Mouse (Mus musculus) liver, embryonic 16.5 days (tissue): ENCODE measurements around the gene Map3k4. TPM values are rescaled to one million over a fixed set of nuclear protein-coding genes. Genes with fewer than 3 reads are reported as not detected.

Source experiments
- ATAC-seq: fragments of 200-750 bp; cut with Nextera tagmentation; 2 replicates; pipeline ENCODE4 v1.8.0; 2017; ENCODE audit warnings: low read depth, mild to moderate bottlenecking, moderate number of reproducible peaks, moderate library complexity
- H3K27ac ChIP-seq: fragments of 300-500 bp; sonication (generic); 2 replicates; pipeline ENCODE4 v1.5.1; 2014; ENCODE audit warnings: mild to moderate bottlenecking, low read length
- H3K27me3 ChIP-seq: fragments of 300-500 bp; sonication (generic); 2 replicates; pipeline ENCODE4 v1.6.1; 2014; ENCODE audit warnings: low read depth, low read length, mixed read lengths; ENCODE audit not compliant: control insufficient read depth, insufficient read depth
- H3K36me3 ChIP-seq: fragments of 300-500 bp; sonication (generic); 2 replicates; pipeline ENCODE4 v1.6.1; 2014; ENCODE audit warnings: mild to moderate bottlenecking; ENCODE audit not compliant: control insufficient read depth, insufficient read depth
- H3K4me1 ChIP-seq: fragments of 300-500 bp; sonication (generic); 2 replicates; pipeline ENCODE4 v1.6.1; 2014; ENCODE audit warnings: low read depth, low read length, mixed read lengths; ENCODE audit not compliant: control insufficient read depth
- H3K4me2 ChIP-seq: fragments of 300-500 bp; sonication (generic); 2 replicates; pipeline ENCODE4 v1.6.1; 2014; ENCODE audit warnings: low read depth, low read length, mixed read lengths
- H3K4me3 ChIP-seq: fragments of 300-500 bp; sonication (generic); 2 replicates; pipeline ENCODE4 v1.5.1; 2014; ENCODE audit warnings: low read depth, mild to moderate bottlenecking, low read length
- H3K9ac ChIP-seq: fragments of 300-500 bp; sonication (generic); 2 replicates; pipeline ENCODE4 v1.6.1; 2014; ENCODE audit warnings: low read depth, low read length
- H3K9me3 ChIP-seq: fragments of 300-500 bp; sonication (generic); replicated peaks from 2 replicates; pipeline ENCODE4 v1.6.1; 2016; ENCODE audit warnings: low read length; ENCODE audit not compliant: control insufficient read depth
- WGBS: fragments of 180-500 bp; shearing (Covaris S2); extraction: QIAGEN DNeasy Blood & Tissue Kit; methylation state at CpG from one replicate; pipeline ENCODE4 v1.1.7; 2014; ENCODE audit not compliant: insufficient replicate concordance; 5-methylcytosine and 5-hydroxymethylcytosine counted together
- polyA plus RNA-seq: library from polyadenylated mRNA; unstranded; fragments of >200 nt; fragmentation: Nextera tagmentation; extraction: Ambion mirVana; gene quantifications from 2 replicates; pipeline ENCODE4 v1.2.1, GENCODE M21; 2015

Gene Map3k4
- polyA plus RNA-seq, 1 experiment from 2014 or later: 9.5 TPM

DNA sequence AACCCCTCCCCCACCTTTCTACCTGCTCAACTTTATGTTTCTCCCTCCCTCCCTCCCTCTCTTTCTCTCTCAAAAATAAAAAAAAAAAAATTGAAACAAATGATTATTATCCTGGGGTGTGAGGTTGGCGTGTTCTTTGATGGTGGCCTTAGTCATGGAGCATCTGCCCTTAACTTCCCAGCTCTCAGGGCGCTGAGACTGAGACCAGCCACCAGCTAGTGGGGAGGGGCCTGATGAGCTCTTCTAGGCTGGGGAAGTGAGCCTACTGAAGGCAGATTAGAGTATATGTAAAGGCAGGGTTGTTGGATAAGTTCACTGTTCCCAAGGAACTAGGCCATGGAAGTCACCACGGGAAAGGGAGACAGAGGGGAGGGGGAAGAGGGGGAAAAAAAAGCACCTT lies 114.3 kb downstream of the Map3k4 start:
- Histone ChIP-seq H3K4me1 (peaks cover 86% of the 10 kb centered on the region), H3K4me2 (peak overlapping the region; percentile 49), H3K27me3 (no peaks in the 10 kb centered on the region), H3K27ac (peak overlapping the region; percentile 100), H3K4me3 (no peak overlapping the region), H3K9ac (peak overlapping the region; percentile 78), H3K9me3 (no peaks in the 10 kb centered on the region), H3K36me3 (no peaks in the 10 kb centered on the region; the same call in 1 of the 2 replicates)
- no peak for ATAC-seq
- 37% methylated on average over 3 of the region's 3 CpGs for WGBS

GRCm38 (mm10) chr17:12203414-12203897 lies 115.1 kb downstream of the Map3k4 start:
- no peak overlapping the region for H3K4me3 ChIP-seq
- H3K9ac ChIP-seq: peak overlapping the region; percentile 78
- no peaks in the 10 kb centered on the region for H3K27me3 ChIP-seq
- WGBS: 76% methylated on average over 15 of the region's 15 CpGs
- H3K9me3 ChIP-seq: no peaks in the 10 kb centered on the region
- peaks cover 5% of the 10 kb centered on the region for H3K36me3 ChIP-seq
- peaks cover 78% of the 10 kb centered on the region for H3K4me1 ChIP-seq
- ATAC-seq: no peak
- peak overlapping the region; percentile 100 for H3K27ac ChIP-seq
- H3K4me2 ChIP-seq: no peak overlapping the region

GRCm38 (mm10) chr17:12201086-12201485 lies 117.5 kb downstream of the Map3k4 start:
- peaks cover 55% of the 10 kb centered on the region for H3K4me1 ChIP-seq
- no peak for ATAC-seq

DNA sequence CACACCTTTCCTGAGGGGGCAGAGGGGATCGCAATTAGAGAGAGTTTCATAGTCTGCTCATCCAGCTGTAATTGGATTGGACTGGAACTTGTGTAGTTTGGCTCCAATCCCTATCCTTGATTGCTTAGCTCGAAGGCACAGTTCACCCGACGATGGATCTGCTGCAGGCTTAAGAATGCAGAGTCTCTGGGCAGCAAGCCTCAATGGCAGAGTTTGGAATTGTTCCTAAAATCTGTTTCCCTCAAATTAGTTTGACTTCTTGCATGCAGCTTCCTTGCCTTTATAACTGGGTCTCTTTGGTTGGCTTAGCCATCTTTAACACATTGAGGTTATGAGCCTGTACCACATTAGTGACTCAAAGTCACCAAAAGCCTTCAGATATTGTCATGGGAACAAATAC lies 118.7 kb downstream of the Map3k4 start:
- Histone ChIP-seq H3K4me2 (no peak overlapping the region), H3K4me3 (no peak overlapping the region), H3K9ac (no peak overlapping the region), H3K36me3 (peaks cover 11% of the 10 kb centered on the region), H3K27me3 (no peaks in the 10 kb centered on the region), H3K27ac (no peak overlapping the region; the same call in 1 of the 2 replicates), H3K4me1 (peaks cover 56% of the 10 kb centered on the region), H3K9me3 (no peaks in the 10 kb centered on the region)
- no peak for ATAC-seq
- 94% methylated on average over 4 of the region's 4 CpGs for WGBS

More at GRCm38 (mm10) chr17:12201086-12201485, 117.5 kb downstream of the Map3k4 start:
- Histone ChIP-seq H3K27me3 (no peaks in the 10 kb centered on the region), H3K4me2 (no peak overlapping the region), H3K9me3 (no peaks in the 10 kb centered on the region), H3K4me3 (no peak overlapping the region), H3K27ac (peak overlapping the region; percentile 100), H3K9ac (no peak overlapping the region), H3K36me3 (peaks cover 11% of the 10 kb centered on the region)
- 70% methylated on average over 1 of the region's 1 CpGs for WGBS

DNA sequence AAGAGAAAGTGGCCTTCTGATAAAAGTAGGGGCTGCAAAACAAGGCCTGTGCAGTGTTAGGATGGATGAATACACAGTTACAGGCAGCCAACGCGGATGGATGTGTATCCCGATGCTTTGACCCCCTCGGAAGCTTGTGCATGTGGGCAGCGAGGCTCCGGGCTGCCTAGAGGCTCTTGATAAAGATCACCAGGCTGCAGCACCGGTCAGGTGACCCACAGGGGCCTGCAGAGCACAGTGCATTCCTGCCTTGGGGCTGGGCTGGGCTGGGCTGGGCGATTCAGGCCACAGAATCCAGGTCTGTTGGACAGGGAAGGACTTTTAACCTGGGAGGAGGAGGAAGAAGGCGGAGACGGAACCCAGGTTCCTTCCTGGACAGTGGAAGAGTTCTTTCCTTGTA lies 123.0 kb downstream of the Map3k4 start:
- peak; percentile 55 for ATAC-seq
- Histone ChIP-seq H3K27ac (peak overlapping the region; percentile 58; the same call in 1 of the 2 replicates), H3K4me3 (no peak overlapping the region), H3K9me3 (no peaks in the 10 kb centered on the region), H3K4me1 (peaks cover 30% of the 10 kb centered on the region), H3K36me3 (peaks cover 11% of the 10 kb centered on the region), H3K9ac (0 out of 2 replicates have a peak overlapping the region, but pooled peaks have one; percentile 1), H3K27me3 (no peaks in the 10 kb centered on the region), H3K4me2 (no peak overlapping the region)
- WGBS: 55% methylated on average over 10 of the region's 10 CpGs

DNA sequence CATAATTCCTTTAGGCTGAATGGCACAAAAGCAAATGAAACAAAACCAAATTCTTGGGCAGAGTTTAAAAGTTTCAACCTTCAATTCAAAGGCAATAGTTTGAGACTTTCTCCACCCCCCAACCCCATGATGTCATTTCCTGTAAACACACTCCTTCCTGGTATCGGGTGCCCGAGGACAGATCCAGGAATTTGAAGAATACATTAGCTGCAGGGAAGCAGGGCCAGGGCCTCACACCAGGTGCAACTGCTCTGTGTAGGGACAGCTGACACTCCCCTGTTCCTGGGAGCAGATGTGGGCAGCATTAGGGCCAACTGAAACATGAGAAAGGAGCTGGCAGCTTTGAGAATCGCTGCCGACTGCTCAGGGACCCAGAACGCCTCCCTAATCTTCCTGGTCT lies 123.5 kb downstream of the Map3k4 start:
- no peaks in the 10 kb centered on the region for H3K9me3 ChIP-seq
- H3K9ac ChIP-seq: peak overlapping the region; percentile 29
- no peak for ATAC-seq
- H3K4me2 ChIP-seq: no peak overlapping the region
- peak overlapping the region; percentile 58 for H3K27ac ChIP-seq
- H3K4me3 ChIP-seq: no peak overlapping the region
- H3K36me3 ChIP-seq: peaks cover 11% of the 10 kb centered on the region
- no peaks in the 10 kb centered on the region for H3K27me3 ChIP-seq
- WGBS: 51% methylated on average over 5 of the region's 5 CpGs
- H3K4me1 ChIP-seq: peaks cover 32% of the 10 kb centered on the region

DNA sequence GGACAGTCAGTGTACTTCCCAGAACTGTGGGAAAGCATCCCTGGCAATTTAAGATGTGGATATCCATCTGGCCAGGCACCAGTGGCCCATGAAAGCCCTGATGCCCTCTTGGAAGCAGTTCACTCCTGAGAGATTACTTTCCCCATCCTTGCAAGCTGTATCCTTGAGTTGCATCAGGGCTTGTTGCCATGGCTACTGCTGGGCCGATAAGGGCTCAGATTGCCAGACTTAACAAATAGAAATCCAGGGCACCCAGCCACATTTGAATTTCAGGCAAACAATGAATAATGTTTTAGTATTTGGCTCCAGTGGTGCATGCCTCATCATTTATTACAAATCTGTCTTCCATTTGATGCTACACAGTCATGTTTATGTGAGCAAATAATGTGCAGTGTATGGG lies 130.8 kb downstream of the Map3k4 start:
- H3K9ac ChIP-seq: peak overlapping the region; percentile 65
- H3K9me3 ChIP-seq: no peaks in the 10 kb centered on the region
- H3K4me3 ChIP-seq: no peak overlapping the region
- no peak overlapping the region for H3K4me2 ChIP-seq
- WGBS: 51% methylated on average over 1 of the region's 1 CpGs
- H3K27ac ChIP-seq: peak overlapping the region; percentile 97
- H3K27me3 ChIP-seq: no peaks in the 10 kb centered on the region
- H3K4me1 ChIP-seq: peaks cover 61% of the 10 kb centered on the region
- no peak for ATAC-seq
- peaks cover 10% of the 10 kb centered on the region for H3K36me3 ChIP-seq

DNA sequence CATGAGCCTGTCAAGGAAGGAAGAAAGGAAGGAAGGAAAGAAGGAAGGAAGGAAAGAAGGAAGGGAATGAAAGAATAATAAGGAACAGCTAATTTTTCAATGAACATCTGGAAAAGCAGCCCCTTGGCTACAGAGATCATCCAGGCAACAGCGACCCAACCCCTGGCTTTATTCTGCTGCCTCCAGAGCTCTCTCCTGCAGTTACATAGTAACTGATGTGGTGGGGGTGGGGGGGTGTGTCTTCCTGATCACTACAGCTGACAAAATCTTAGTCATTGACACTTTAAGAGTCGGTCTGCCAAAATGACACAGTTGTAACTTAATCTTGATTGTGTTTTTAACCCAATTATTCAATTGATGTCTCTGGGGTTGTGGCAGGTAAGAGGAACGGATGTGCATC lies 132.3 kb downstream of the Map3k4 start:
- H3K4me2 ChIP-seq: peak overlapping the region; percentile 55
- H3K4me3 ChIP-seq: no peak overlapping the region; the same call in 1 of the 2 replicates
- ATAC-seq: peak; percentile 41
- peak overlapping the region; percentile 97 for H3K27ac ChIP-seq
- H3K9ac ChIP-seq: peak overlapping the region; percentile 65
- no peaks in the 10 kb centered on the region for H3K27me3 ChIP-seq
- no peaks in the 10 kb centered on the region for H3K9me3 ChIP-seq
- 34% methylated on average over 3 of the region's 3 CpGs for WGBS
- peaks cover 10% of the 10 kb centered on the region for H3K36me3 ChIP-seq
- peaks cover 74% of the 10 kb centered on the region for H3K4me1 ChIP-seq

- Histone ChIP-seq H3K4me1 (peaks cover 70% of the 10 kb centered on the region), H3K27me3 (no peaks in the 10 kb centered on the region), H3K4me2 (peak overlapping the region; percentile 55), H3K27ac (peak overlapping the region; percentile 97), H3K9me3 (no peaks in the 10 kb centered on the region), H3K36me3 (peaks cover 10% of the 10 kb centered on the region), H3K9ac (peak overlapping the region; percentile 65), H3K4me3 (peak overlapping the region; percentile 15; the same call in 1 of the 2 replicates)
- ATAC-seq: peak; percentile 97
- 18% methylated on average over 4 of the region's 4 CpGs for WGBS
Observed at GRCm38 (mm10) chr17:12185855-12186254, 132.7 kb downstream of the Map3k4 start.
